Mouse (Mus musculus) neutrophil, adult 5-6 weeks (primary cell): ENCODE results near the gene Psmg3. TPM values are rescaled to one million over a fixed set of nuclear protein-coding genes. Genes with fewer than 3 reads are reported as not detected.

Experiments used
- ATAC-seq: fragments of 151-379, 151-347 bp; 2 replicates; pipeline ENCODE4 v1.8.0; 2017; ENCODE audit warnings: mild to moderate bottlenecking, moderate TSS enrichment; ENCODE audit not compliant: insufficient number of reproducible peaks, poor library complexity, low FRiP score, severe bottlenecking; ENCODE audit errors: extremely low read depth
- total RNA-seq: library from RNA; stranded (forward); fragments of 200-1000 nt; gene quantifications from 2 replicates; pipeline ENCODE4 v1.2.3, GENCODE M21; 2017

The Psmg3 gene
- total RNA-seq, 1 experiment from 2014 or later, result 13.2 TPM

DNA sequence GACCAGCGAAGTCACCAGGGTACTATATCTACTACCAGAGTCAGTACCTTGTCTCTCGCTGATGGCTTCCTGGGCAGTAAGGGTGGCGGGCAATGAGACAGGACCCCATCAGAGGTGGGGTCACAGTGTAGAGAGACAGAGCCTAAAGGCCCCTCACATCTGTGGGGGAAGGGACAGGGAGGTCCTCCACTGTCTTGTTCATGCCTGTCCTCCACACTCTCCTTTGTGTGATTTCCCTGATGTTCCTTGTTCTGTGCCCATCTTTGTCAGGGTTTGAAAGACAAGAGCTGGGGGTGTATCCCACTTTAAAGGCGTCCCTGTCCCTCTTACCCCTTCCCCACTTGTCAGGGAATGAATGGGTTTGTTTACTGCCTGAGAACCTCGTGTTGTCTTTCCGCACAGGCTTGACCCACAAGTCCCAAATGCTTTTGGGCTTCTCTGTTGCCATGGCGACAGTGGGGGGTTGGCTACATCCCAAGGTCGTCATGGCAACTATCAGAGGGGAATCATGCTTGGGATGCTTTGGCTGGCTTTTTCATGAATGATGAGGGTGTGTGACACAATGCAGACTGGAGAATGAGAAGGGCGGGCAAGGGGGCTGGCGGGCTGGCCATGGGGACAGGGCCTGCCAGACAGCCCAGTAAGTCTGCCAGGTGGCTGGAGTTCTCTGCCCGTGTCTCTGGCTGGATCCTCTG is 29.1 kb downstream of the Psmg3 start:
- no peak for ATAC-seq

DNA sequence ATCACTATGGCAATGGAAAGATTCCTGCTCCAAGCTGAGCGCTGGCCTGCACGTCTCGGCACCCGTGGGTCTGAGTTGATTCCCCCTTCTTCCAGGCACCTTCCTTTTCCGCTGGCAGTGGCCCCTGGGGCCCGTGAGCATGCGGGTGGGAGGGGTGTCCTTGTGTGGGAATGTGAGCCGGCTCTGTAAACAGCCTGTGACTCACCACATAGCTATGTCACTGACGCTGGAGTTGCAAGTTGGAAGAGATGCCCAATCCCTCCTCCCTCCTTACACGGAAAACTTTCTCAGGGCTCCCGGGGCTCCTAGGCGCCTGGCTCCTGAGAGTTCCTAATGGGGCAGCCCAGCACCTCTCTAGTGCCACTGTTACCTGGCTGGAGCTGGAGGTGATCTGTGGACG is 29.8 kb downstream of the Psmg3 start:
- ATAC-seq, result no peak

DNA sequence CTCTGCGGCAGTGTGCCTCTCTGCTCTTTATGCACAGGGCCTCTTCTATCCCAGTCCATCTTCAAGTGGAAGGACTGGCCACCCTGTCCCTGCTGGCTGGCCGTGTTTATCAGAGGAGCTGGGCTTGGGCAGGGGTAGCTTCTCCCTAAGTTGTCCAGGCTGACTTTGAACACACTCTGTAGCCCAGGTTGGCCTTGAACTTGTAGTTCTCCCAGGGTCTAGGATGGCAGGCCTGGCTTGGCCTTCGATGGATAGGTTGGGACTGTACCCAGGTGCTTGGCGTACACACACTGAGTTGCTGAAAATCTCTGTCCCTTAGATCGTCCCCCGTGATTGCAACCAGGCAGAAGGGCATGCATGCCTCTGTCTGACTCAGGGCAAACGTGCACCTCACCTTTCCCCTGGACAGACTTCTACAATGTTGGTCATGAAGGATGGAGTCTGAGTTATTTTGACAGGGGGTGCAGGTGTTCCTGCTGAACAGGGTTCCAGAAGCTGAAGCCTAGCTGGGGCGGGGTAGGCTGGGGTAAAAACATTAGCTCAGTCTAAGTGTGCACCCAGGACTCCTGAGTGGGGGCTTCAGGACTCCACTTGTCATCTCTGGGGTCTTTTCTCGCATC is 30.6 kb downstream of the Psmg3 start:
- ATAC-seq, result no peak

DNA sequence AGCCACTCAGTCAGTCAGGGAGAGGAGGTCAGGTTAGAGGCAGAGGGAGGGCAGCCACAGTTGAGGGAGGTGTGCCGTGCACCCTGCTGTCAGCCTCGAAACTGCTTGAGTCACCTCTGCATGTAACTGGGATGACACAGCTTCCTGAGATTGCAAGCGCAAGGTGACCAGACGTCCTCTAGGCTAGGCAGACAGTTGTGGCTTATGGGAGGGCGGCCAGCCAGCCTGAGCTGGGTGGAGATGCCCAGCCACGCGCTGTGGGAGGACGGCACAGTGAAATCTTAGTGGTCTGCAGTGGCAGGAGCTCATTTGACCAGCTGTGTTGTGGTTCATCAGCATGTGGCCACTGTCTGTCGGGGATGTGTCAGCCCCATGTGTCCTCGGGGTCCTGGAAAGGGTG is 31.7 kb downstream of the Psmg3 start:
- peak; percentile 22; the same call in 1 of the 2 replicates for ATAC-seq

DNA sequence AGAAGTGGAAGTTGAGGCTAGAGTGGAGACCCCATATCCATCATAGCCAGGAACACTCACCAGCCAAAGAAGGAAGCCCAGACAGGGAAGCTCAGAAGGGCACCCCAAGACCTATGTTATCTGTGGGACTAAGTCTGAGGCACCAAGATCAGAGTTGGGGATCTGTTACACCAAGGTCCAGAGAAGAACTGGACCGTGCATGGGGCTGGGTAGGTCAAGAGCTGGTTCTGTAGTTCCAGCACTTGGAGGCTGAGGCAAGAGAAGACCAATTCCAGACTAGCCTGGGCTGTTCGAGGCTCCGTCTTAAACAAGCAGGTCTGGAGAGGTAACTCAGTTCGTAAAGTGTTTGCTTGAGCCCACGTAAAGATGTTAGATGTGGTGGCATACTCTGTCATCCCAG is 32.5 kb downstream of the Psmg3 start:
- no peak for ATAC-seq

DNA sequence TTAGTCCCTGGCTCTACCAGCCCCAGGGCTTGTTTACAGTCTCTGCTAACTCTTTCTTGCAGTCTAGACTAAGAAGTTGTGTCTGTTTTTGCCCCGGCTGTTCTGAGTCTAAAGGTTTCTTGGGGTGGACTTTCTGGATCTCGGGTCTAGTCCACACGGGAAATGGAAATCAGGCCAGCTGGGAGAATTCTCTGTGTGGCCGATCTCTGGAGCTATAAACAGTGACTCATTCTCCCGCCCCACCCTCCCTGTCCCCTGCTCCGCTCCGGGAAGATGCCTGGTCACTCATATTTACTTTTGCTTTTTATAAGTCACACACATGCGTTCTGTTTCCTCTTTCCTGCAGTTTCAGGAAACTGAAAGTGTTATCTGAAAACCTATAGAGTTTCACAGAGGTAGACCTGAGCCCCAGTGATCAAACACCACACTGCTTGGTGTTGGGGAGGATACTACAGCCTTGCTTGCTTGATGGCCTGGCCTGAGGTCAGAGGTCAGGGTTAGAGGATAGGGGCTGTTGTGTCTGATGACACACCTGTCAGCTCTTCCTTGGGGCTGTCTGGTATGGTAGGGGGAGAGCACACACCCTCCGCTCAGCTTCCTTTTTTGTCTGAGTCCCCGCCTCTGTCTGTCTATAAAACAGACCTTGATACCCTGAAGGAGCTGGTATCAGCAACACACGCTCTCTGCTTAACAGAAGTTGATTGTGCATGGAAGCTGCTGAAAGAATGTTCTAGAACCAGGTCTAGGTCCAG is 33.2 kb downstream of the Psmg3 start:
- peak; percentile 5; the same call in 1 of the 2 replicates for ATAC-seq

DNA sequence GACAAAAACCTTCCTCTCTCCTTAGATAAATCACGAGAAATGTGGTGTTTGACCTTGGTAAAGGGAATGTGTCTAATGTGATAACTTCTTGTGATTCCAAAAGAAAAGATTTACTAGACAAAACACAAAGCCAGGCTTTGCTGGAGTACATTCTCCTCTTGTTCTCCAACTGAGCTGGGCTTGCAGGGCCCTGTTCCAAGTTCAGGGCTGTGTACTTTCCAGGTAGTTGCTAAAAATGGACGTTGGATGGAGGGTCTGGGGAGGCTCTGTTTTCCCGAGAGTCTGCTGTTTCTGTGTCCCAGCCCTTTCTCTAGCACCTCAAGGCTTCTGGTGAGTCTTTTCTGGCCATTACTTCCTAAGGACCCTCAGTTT is 33.7 kb downstream of the Psmg3 start:
- ATAC-seq, result no peak

DNA sequence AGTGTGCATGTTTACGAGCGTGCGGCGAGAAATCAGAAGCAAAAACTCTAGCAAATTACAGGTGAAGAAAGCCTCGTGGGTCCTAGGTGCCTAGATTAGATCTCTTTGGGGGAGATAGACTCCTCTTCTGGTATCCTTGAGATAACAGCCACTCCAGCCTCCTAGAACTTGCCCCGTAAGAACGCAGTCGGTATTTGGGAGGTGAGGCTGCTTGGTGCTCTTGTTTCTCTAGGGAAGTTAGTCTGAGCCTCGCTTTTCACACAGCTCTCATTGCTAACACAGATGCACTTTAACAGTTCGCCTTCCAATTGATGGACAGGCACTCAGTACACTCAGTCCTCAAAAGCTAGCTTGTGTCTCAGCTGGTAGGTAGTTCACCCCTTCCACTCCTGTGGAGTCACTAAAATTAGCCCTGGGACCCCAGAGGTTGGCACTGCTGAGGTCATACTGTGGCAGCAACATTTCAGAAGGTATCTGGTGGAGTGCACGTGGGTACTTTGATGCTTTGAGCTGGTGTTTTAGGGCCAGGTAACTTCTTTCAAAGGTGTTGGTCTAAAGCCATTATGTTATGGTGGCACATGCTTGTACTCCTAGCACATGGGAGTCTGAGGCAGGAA is 34.4 kb downstream of the Psmg3 start:
- ATAC-seq, result no peak

DNA sequence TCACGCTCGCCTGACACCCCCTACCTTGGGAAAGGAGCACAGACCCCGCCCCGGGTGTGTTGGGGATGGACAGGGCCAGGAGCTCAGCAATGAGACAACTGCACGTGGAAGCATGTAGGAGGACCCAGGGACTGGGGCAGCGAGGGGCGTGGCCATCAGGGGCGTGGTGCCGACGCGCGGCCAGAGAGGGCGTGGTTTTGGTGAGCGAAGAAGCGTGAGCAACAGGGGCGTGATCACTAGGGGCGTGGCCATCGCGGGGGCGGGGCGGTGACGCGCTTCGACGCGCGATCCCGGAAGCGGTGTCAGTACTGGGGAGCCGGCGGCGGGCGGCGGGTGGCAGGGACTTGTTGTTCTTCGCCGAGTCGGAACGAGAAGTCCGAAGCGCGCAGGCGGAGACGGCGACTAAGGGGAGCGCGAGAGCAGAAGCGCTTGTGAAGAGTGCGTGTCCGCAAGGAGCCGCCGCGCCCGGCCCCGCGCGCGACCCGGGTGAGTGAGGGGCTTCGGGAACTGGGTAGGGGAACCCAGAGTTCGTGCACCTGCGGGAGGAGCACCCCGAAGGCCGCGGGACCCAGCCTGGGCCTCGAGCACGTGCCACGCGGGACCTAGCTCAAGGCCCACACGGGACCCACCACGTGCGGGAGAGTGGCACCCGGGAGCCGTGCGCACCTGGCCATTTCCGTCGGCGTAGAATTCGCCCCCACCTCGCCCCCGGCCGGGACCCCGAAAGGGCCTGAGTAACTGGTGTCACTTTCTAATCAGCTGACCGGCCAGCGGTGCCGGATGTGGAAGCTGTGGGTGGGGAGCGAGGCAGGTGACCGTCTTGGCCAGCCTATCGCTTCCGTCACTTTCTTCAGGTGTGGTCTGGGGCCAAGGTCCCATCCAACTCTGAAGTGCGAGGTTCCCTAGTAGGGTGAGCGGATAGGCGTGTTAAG is 35.2 kb downstream of the Psmg3 start, which contains the start of gene Mafk:
TSS of gene Mafk (plus strand) at position 287 of the 932 bp plus-strand sequence.
- ATAC-seq, result peak; percentile 75

DNA sequence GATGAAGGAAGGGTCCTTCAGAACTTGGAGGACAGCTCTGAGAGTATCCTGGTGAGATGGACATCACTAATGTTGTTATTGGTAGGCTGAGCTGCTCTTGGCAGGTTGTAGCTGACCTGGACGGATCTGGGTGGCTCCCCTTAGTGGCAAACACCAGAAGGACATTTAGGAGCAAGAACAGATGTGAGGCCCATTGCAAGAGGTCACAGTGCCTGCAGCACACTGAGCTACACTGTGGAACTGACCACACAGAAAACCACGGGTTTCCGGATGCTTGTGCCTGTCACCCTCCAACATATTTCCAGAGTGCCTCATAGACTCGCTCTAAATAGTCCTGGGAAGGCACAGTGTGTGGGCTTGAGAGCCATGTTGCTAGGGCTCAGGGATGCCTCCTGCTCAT is 37.2 kb downstream of the Psmg3 start:
- no peak for ATAC-seq

DNA sequence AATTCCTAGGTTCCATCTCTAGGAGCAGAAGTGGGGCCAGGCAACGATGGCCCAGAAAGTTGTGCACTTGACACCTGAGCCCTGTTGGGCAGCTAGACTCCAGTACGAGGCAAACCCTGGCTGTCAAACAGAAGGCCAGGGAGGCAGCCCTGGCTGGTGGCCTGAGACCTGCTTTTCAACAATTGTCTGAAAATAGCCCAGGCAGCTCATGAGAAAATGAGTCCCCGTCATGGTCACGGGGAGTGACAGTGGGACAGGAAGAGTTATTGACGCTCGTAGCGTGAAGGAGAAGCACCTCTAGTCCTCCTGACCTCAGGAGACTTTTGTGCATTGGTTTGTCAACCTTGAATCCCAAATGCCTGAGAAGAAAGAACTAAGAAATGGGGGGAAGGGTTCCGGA is 45.3 kb downstream of the Psmg3 start:
- ATAC-seq, result no peak

DNA sequence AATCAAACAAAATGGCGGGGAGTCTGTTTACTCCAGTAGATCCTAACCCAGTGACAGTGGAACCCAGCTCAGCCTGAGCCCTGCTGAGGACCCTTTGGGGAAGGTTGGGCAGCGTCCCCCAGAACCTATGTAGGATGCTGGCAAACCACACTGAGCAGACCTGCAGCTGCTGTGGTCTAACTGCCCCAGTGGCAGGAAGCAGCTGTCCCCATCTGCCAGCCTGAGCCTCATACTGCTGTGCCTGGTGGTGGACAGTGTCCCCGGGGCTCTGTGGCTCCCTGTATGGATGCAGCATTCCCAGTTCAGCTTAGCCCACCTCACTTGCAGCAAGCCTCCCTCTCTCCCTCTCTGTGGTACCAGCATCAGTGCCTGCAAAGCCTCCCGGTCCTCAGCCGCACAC is 49.7 kb downstream of the Psmg3 start:
- no peak for ATAC-seq

DNA sequence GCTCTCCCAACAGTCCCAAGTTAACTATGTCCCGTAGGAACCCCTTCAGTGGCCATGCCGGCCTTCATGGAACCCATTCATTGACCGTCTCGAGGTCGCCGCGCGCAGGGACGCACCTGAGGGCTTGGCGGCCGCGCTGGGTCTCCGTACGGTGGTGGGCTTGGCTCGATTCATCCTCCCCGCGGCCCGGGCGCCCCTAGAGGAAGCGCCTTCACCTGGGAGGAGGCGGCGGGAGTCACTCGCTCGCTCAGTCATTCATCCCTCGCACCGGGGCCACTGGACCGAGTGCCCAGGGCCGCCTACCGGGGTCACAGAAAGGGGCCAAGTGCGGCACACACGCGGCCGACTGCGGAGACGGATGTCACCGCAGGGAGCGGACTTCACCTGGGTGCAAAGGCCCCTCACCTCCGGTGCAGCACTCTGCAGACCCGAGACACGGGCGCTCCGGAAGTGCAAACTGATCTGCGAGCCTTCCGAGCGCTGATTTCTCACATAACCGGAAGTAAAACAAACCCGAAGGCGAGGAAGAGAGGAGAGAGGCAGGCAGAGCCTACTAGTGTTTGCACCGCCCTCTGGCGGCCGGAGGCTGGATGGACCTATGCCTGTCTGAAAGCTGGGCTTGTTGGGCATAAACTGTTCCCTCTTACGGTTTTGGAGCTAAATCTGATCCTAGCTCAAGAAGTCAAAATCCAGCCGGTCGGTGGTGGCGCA is 51.3 kb downstream of the Psmg3 start, which contains the start of gene Ints1:
TSS of gene Ints1 (minus strand) at position 459 of the 711 bp plus-strand sequence.
- ATAC-seq, result peak; percentile 94

Other genes starting within 250 kb of the Psmg3 start
- gene Micall2, start 90.5 kb downstream of the Psmg3 start, total RNA-seq, result 0.23 and 0.37 TPM in 2 replicates
- 35.1 and 41.0 TPM in 2 replicates for gene Ints1, start 51.2 kb downstream of the Psmg3 start, total RNA-seq
- gene Mafk, start 35.4 kb downstream of the Psmg3 start, total RNA-seq, result 48.4 and 55.0 TPM in 2 replicates
- gene Tmem184a, start 7.0 kb downstream of the Psmg3 start, total RNA-seq, result not detected in 2 replicates
- not detected in 2 replicates for gene Gm26938, start 478 bp downstream of the Psmg3 start, total RNA-seq
- gene Elfn1, start 81.1 kb upstream of the Psmg3 start, total RNA-seq, result not detected in 2 replicates